Mouse (Mus musculus) olfactory bulb, adult 2 months (tissue): Measurements from ENCODE around the gene Eya2.

Source experiments
- CTCF ChIP-seq: fragments of 200-500 bp; IDR thresholded peaks from 2 replicates; pipeline ENCODE4 v1.5.1; 2012; ENCODE audit warnings: low read depth, mild to moderate bottlenecking, low read length, moderate library complexity; ENCODE audit not compliant: insufficient read depth
- POLR2A ChIP-seq: fragments of 200-500 bp; IDR thresholded peaks from 2 replicates; pipeline ENCODE4 v1.6.1; 2012; ENCODE audit warnings: mild to moderate bottlenecking, low read depth, low read length, moderate library complexity; ENCODE audit not compliant: insufficient read depth

- TF ChIP-seq CTCF, result no peak
- no peak for TF ChIP-seq POLR2A
These were observed 58.4 kb downstream of the Eya2 start for GRCm38 (mm10) chr2:165653001-165653921.
